Mouse (Mus musculus) limb, embryonic 11.5 days (tissue): ENCODE measurements around the gene Pkig. TPM values are rescaled to one million over a fixed set of nuclear protein-coding genes. Genes with fewer than 3 reads are reported as not detected.

Experiments
- ATAC-seq: fragments of 200-750 bp; cut with Nextera tagmentation; 2 replicates; pipeline ENCODE4 v1.8.0; 2017; ENCODE audit warnings: low read depth; ENCODE audit not compliant: insufficient number of reproducible peaks, low FRiP score, low TSS enrichment
- DNase-seq: peaks from one replicate; pipeline ENCODE4 v3.0.0-alpha.2; 2015; ENCODE audit warnings: low spot score
- H3K27ac ChIP-seq: fragments of 300-500 bp; sonication (generic); replicated peaks from 2 replicates; pipeline ENCODE4 v1.5.1; 2014; ENCODE audit warnings: low read depth, mild to moderate bottlenecking, low read length
- H3K27me3 ChIP-seq: fragments of 300-500 bp; sonication (generic); 2 replicates; pipeline ENCODE4 v1.6.1; 2014; ENCODE audit warnings: mild to moderate bottlenecking, low read length, mixed read lengths; ENCODE audit not compliant: control insufficient read depth, insufficient read depth
- H3K36me3 ChIP-seq: fragments of 300-500 bp; sonication (generic); 2 replicates; pipeline ENCODE4 v1.6.1; 2014; ENCODE audit warnings: mild to moderate bottlenecking, low read length, moderate library complexity, mixed read lengths; ENCODE audit not compliant: control insufficient read depth, insufficient read depth
- H3K4me1 ChIP-seq: fragments of 300-500 bp; sonication (generic); 2 replicates; pipeline ENCODE4 v1.6.1; 2014; ENCODE audit warnings: low read length, mixed read lengths; ENCODE audit not compliant: control insufficient read depth, insufficient read depth
- H3K4me2 ChIP-seq: fragments of 300-500 bp; sonication (generic); 2 replicates; pipeline ENCODE4 v1.6.1; 2014; ENCODE audit warnings: low read depth, mild to moderate bottlenecking, moderate library complexity; ENCODE audit not compliant: severe bottlenecking
- H3K4me3 ChIP-seq: fragments of 300-500 bp; sonication (generic); 2 replicates; pipeline ENCODE4 v1.5.1; 2014; ENCODE audit warnings: low read depth, low read length
- H3K9ac ChIP-seq: fragments of 300-500 bp; sonication (generic); 2 replicates; pipeline ENCODE4 v1.6.1; 2014; ENCODE audit warnings: mild to moderate bottlenecking, low read length
- H3K9me3 ChIP-seq: fragments of 300-500 bp; sonication (generic); 2 replicates; pipeline ENCODE4 v1.6.1; 2016; ENCODE audit warnings: low read length; ENCODE audit not compliant: control insufficient read depth
- WGBS: fragments of 180-500 bp; shearing (Covaris S2); extraction: QIAGEN DNeasy Blood & Tissue Kit; methylation state at CpG from one replicate; pipeline ENCODE4 v1.1.7; 2014; 5-methylcytosine and 5-hydroxymethylcytosine counted together
- polyA plus RNA-seq: library from polyadenylated mRNA; unstranded; fragments of >200 nt; fragmentation: Nextera tagmentation; extraction: Ambion mirVana; gene quantifications from 2 replicates; pipeline ENCODE4 v1.2.1, GENCODE M21; 2014

Gene Pkig
- polyA plus RNA-seq, 1 experiment from 2014 or later = 177 TPM

- ATAC-seq (no peak), DNase-seq (no peak)
- no peak overlapping the region for H3K4me2 ChIP-seq
- no peaks in the 10 kb centered on the region for H3K9me3 ChIP-seq
- no peak overlapping the region for H3K9ac ChIP-seq
- no peaks in the 10 kb centered on the region for H3K4me1 ChIP-seq
- no peak overlapping the region for H3K4me3 ChIP-seq
- 63% methylated on average over 1 of the region's 1 CpGs for WGBS
- H3K27me3 ChIP-seq = no peaks in the 10 kb centered on the region
- no peak overlapping the region for H3K27ac ChIP-seq
- H3K36me3 ChIP-seq = no peaks in the 10 kb centered on the region
Measured at GRCm38 (mm10) chr2:163766890-163767289, 108.7 kb downstream of the Pkig start.

- Histone ChIP-seq H3K4me3 (no peak overlapping the region), H3K9ac (no peak overlapping the region), H3K9me3 (no peaks in the 10 kb centered on the region), H3K27ac (no peak overlapping the region), H3K27me3 (no peaks in the 10 kb centered on the region), H3K4me2 (no peak overlapping the region), H3K36me3 (no peaks in the 10 kb centered on the region), H3K4me1 (no peaks in the 10 kb centered on the region)
- ATAC-seq (no peak), DNase-seq (no peak)
- 87% methylated on average over 8 of the region's 8 CpGs for WGBS
Measured at GRCm38 (mm10) chr2:163770731-163771130, 112.5 kb downstream of the Pkig start.

Other genes with a start within 250 kb of the Pkig start
- 88.3 and 92.5 TPM in 2 replicates for gene Oser1, start 233.7 kb upstream of the Pkig start, polyA plus RNA-seq
- 0.28 and 0.51 TPM in 2 replicates for gene Gdap1l1, start 219.9 kb upstream of the Pkig start, polyA plus RNA-seq
- 9.5 and 9.6 TPM in 2 replicates for gene Fitm2, start 185.8 kb upstream of the Pkig start, polyA plus RNA-seq
- gene R3hdml, start 166.1 kb upstream of the Pkig start, polyA plus RNA-seq = not detected in 2 replicates
- gene Hnf4a, start 151.6 kb upstream of the Pkig start, polyA plus RNA-seq = 0.34 TPM in 1 of 2 replicates, not detected in the other
- 43.3 and 46.3 TPM in 2 replicates for gene Ttpal, start 56.1 kb upstream of the Pkig start, polyA plus RNA-seq
- gene Serinc3, start 13.3 kb upstream of the Pkig start, polyA plus RNA-seq = 25.2 and 26.8 TPM in 2 replicates
- gene Ada, start 91.9 kb downstream of the Pkig start, polyA plus RNA-seq = 9.7 and 10.9 TPM in 2 replicates
- 0.11 and 0.36 TPM in 2 replicates for gene Ccn5, start 162.5 kb downstream of the Pkig start, polyA plus RNA-seq
- gene Kcnk15, start 195.3 kb downstream of the Pkig start, polyA plus RNA-seq = not detected in 2 replicates